Mouse (Mus musculus) intestine, embryonic 14.5 days (tissue): ENCODE results near the gene Mia2. TPM values are rescaled to one million over a fixed set of nuclear protein-coding genes. Genes with fewer than 3 reads are reported as not detected.

Experiments
- ATAC-seq: fragments of 200-750 bp; cut with Nextera tagmentation; replicated peaks from 2 replicates; pipeline ENCODE4 v1.8.0; 2017; ENCODE audit warnings: low read depth, moderate number of reproducible peaks, moderate TSS enrichment, moderate library complexity; ENCODE audit not compliant: low FRiP score, low TSS enrichment
- DNase-seq: peaks from one replicate; pipeline ENCODE4 v3.0.0-alpha.2; 2018; ENCODE audit warnings: low spot score
- H3K27ac ChIP-seq: fragments of 300-500 bp; sonication (generic); 2 replicates; pipeline ENCODE4 v1.5.1; 2014; ENCODE audit warnings: low read depth, mild to moderate bottlenecking, control low read depth
- H3K27me3 ChIP-seq: fragments of 300-500 bp; sonication (generic); replicated peaks from 2 replicates; pipeline ENCODE4 v1.6.1; 2014; ENCODE audit warnings: low read length, control low read depth; ENCODE audit not compliant: control insufficient read depth, insufficient read depth
- H3K36me3 ChIP-seq: fragments of 300-500 bp; sonication (generic); 2 replicates; pipeline ENCODE4 v1.6.1; 2014; ENCODE audit warnings: low read length, control low read depth; ENCODE audit not compliant: control insufficient read depth, insufficient read depth
- H3K4me1 ChIP-seq: fragments of 300-500 bp; sonication (generic); replicated peaks from 2 replicates; pipeline ENCODE4 v1.6.1; 2014; ENCODE audit warnings: low read length, control low read depth, mixed read lengths; ENCODE audit not compliant: control insufficient read depth, insufficient read depth
- H3K4me2 ChIP-seq: fragments of 300-500 bp; sonication (generic); 2 replicates; pipeline ENCODE4 v1.6.1; 2014; ENCODE audit warnings: low read length
- H3K4me3 ChIP-seq: fragments of 300-500 bp; sonication (generic); 2 replicates; pipeline ENCODE4 v1.5.1; 2014; ENCODE audit warnings: low read depth, low read length, control low read depth, mixed read lengths
- H3K9ac ChIP-seq: fragments of 300-500 bp; sonication (generic); 2 replicates; pipeline ENCODE4 v1.6.1; 2014; ENCODE audit warnings: mild to moderate bottlenecking, low read length
- H3K9me3 ChIP-seq: fragments of 300-500 bp; sonication (generic); 2 replicates; pipeline ENCODE4 v1.6.1; 2016; ENCODE audit warnings: low read length, control low read depth; ENCODE audit not compliant: control insufficient read depth
- WGBS: fragments of 180-500 bp; shearing (Covaris S2); extraction: QIAGEN DNeasy Blood & Tissue Kit; methylation state at CpG from one replicate; pipeline ENCODE4 v1.1.7; 2014; 5-methylcytosine and 5-hydroxymethylcytosine counted together
- polyA plus RNA-seq: library from polyadenylated mRNA; unstranded; fragments of >200 nt; fragmentation: Nextera tagmentation; extraction: Ambion mirVana; gene quantifications from 2 replicates; pipeline ENCODE4 v1.2.1, GENCODE M21; 2014

Gene Mia2
- polyA plus RNA-seq, 1 experiment from 2014 or later = 75.2 TPM

- Histone ChIP-seq H3K9ac (no peak overlapping the region), H3K9me3 (no peaks in the 10 kb centered on the region), H3K4me1 (no peaks in the 10 kb centered on the region), H3K4me2 (no peak overlapping the region), H3K27ac (no peak overlapping the region), H3K36me3 (peaks cover 27% of the 10 kb centered on the region; the same call in 1 of the 2 replicates), H3K4me3 (no peak overlapping the region), H3K27me3 (no peaks in the 10 kb centered on the region)
- ATAC-seq (no peak), DNase-seq (no peak)
- 74% methylated on average over 9 of the region's 9 CpGs for WGBS
Observed at GRCm38 (mm10) chr12:59194341-59195003, 98.9 kb downstream of the Mia2 start.

GRCm38 (mm10) chr12:59195065-59195464, 99.5 kb downstream of the Mia2 start:
- Histone ChIP-seq H3K9me3 (no peaks in the 10 kb centered on the region), H3K27ac (no peak overlapping the region), H3K9ac (no peak overlapping the region), H3K27me3 (no peaks in the 10 kb centered on the region), H3K36me3 (peaks cover 27% of the 10 kb centered on the region; the same call in 1 of the 2 replicates), H3K4me2 (no peak overlapping the region), H3K4me1 (no peaks in the 10 kb centered on the region), H3K4me3 (no peak overlapping the region)
- no peak for ATAC-seq
- DNase-seq = no peak
- 73% methylated on average over 4 of the region's 4 CpGs for WGBS

GRCm38 (mm10) chr12:59195941-59196340, 100.3 kb downstream of the Mia2 start:
- H3K36me3 ChIP-seq = peaks cover 28% of the 10 kb centered on the region
- H3K27me3 ChIP-seq = no peaks in the 10 kb centered on the region
- H3K27ac ChIP-seq = no peak overlapping the region
- no peak overlapping the region for H3K4me3 ChIP-seq
- no peak overlapping the region for H3K4me2 ChIP-seq
- no peaks in the 10 kb centered on the region for H3K9me3 ChIP-seq
- WGBS = 83% methylated on average over 4 of the region's 4 CpGs
- ATAC-seq (no peak), DNase-seq (no peak)
- H3K9ac ChIP-seq = no peak overlapping the region
- no peaks in the 10 kb centered on the region for H3K4me1 ChIP-seq

- ATAC-seq = peak; percentile 75
- H3K27me3 ChIP-seq = no peaks in the 10 kb centered on the region
- no peaks in the 10 kb centered on the region for H3K4me1 ChIP-seq
- no peak overlapping the region for H3K4me3 ChIP-seq
- H3K27ac ChIP-seq = no peak overlapping the region
- no peak for DNase-seq
- peaks cover 30% of the 10 kb centered on the region for H3K36me3 ChIP-seq
- H3K4me2 ChIP-seq = no peak overlapping the region
- H3K9me3 ChIP-seq = no peaks in the 10 kb centered on the region
- WGBS = 53% methylated on average over 4 of the region's 4 CpGs
- H3K9ac ChIP-seq = no peak overlapping the region
Observed at GRCm38 (mm10) chr12:59198750-59199149, 103.2 kb downstream of the Mia2 start.

- ATAC-seq = no peak
- H3K27me3 ChIP-seq = no peaks in the 10 kb centered on the region
Observed at GRCm38 (mm10) chr12:59199361-59199760, 103.8 kb downstream of the Mia2 start.

GRCm38 (mm10) chr12:59205571-59205970, 110.0 kb downstream of the Mia2 start:
- H3K27ac ChIP-seq = no peak overlapping the region
- ATAC-seq (no peak), DNase-seq (no peak)
- peaks cover 28% of the 10 kb centered on the region for H3K36me3 ChIP-seq
- WGBS = 88% methylated on average over 6 of the region's 6 CpGs
- no peaks in the 10 kb centered on the region for H3K4me1 ChIP-seq
- H3K4me3 ChIP-seq = no peak overlapping the region
- H3K9ac ChIP-seq = no peak overlapping the region
- H3K27me3 ChIP-seq = no peaks in the 10 kb centered on the region
- no peak overlapping the region for H3K4me2 ChIP-seq
- no peaks in the 10 kb centered on the region for H3K9me3 ChIP-seq

More at GRCm38 (mm10) chr12:59199361-59199760, 103.8 kb downstream of the Mia2 start:
- WGBS = 88% methylated on average over 2 of the region's 2 CpGs
- Histone ChIP-seq H3K9ac (no peak overlapping the region), H3K4me3 (no peak overlapping the region), H3K4me2 (no peak overlapping the region), H3K4me1 (no peaks in the 10 kb centered on the region), H3K36me3 (peaks cover 36% of the 10 kb centered on the region), H3K27ac (no peak overlapping the region), H3K9me3 (no peaks in the 10 kb centered on the region)
- DNase-seq = no peak

- no peak overlapping the region for H3K9ac ChIP-seq
- no peaks in the 10 kb centered on the region for H3K9me3 ChIP-seq
- H3K4me3 ChIP-seq = no peak overlapping the region
- no peaks in the 10 kb centered on the region for H3K4me1 ChIP-seq
- no peak overlapping the region for H3K4me2 ChIP-seq
- H3K27me3 ChIP-seq = no peaks in the 10 kb centered on the region
- H3K36me3 ChIP-seq = peaks cover 20% of the 10 kb centered on the region
- ATAC-seq (no peak), DNase-seq (no peak)
- WGBS = 82% methylated on average over 4 of the region's 4 CpGs
- H3K27ac ChIP-seq = no peak overlapping the region
Observed at GRCm38 (mm10) chr12:59206208-59206999, 110.8 kb downstream of the Mia2 start.

- no peak for ATAC-seq
- WGBS = 80% methylated on average over 3 of the region's 3 CpGs
- no peak overlapping the region for H3K4me3 ChIP-seq
Observed at GRCm38 (mm10) chr12:59207000-59207390, 111.4 kb downstream of the Mia2 start.

More at GRCm38 (mm10) chr12:59207000-59207390, 111.4 kb downstream of the Mia2 start:
- Histone ChIP-seq H3K4me1 (no peaks in the 10 kb centered on the region), H3K27me3 (no peaks in the 10 kb centered on the region), H3K9ac (no peak overlapping the region), H3K36me3 (peaks cover 18% of the 10 kb centered on the region), H3K27ac (no peak overlapping the region), H3K9me3 (no peaks in the 10 kb centered on the region), H3K4me2 (no peak overlapping the region)
- no peak for DNase-seq
